In the genomic region with DNA sequence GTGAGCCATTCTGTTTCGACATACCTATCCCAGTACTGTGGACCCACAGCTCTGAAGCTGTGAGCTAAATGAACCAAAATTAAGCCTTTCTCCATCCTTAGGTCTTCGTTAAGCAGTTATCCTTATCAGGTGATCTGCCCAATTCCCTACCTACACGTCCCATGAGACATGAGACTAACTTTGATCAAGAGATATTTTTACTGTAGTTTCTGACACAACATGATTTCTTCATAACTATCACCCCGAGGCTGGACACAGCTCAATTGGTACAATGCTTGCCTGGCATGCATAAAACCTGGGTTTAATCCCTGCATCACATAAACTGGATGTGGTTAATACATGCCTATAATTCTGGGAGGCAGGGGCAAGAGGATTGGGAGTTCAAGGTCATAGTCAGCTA, we compare ENCODE assay signal across 13 mouse cellular contexts.
DNase-seq lines count a peak whose midpoint lies in the region; TF ChIP-seq lines count a peak whose summit lies in the region.
"Had no signal": no experiment of that assay in that cellular context is flagged by ENCODE, and none has a peak within 500 bp of the region (broad histone marks: within the 10 kb centered on the region; RNA-seq: fewer than 3 reads in every experiment).

No protein-coding gene starts in this region.

- no peak for TF ChIP-seq CTCF in liver, adult 2 months (IDR thresholded peaks at IDR 0.05; ENCODE audit: low read depth, low read length)

- 77% methylated on average over 4 of the region's 4 CpGs for WGBS in liver, adult 2 months

- no peak for TF ChIP-seq POLR2A in liver, adult 2 months (IDR thresholded peaks at IDR 0.05; ENCODE audit: extremely low read depth, insufficient read depth, low read length)

- H3K79me2 ChIP-seq in liver, adult 2 months (ENCODE audit: control insufficient read depth, insufficient read depth, low read length): no peaks in the 10 kb centered on the region

- H3K4me3 ChIP-seq in liver, adult 2 months (ENCODE audit: insufficient read depth, low read depth, low read length): no peak overlapping the region
- H3K4me3 ChIP-seq: embryonic facial prominence, embryonic 10.5 days; embryonic facial prominence, embryonic 12.5 days; forebrain, embryonic 10.5 days; forebrain, embryonic 12.5 days had no signal

- H3K4me1 ChIP-seq in liver, adult 2 months (ENCODE audit: control insufficient read depth, insufficient read depth, low read length): peaks cover 2% of the 10 kb centered on the region; the same call in 1 of the 2 replicates
- H3K4me1 ChIP-seq: embryonic facial prominence, embryonic 10.5 days; embryonic facial prominence, embryonic 12.5 days; forebrain, embryonic 10.5 days; forebrain, embryonic 12.5 days had no signal

- H3K27ac ChIP-seq in liver, adult 2 months (replicated peaks; ENCODE audit: insufficient read depth, low read depth, low read length): peak overlapping the region; percentile 36; the same call in 1 of the 2 replicates
- H3K27ac ChIP-seq: embryonic facial prominence, embryonic 10.5 days; embryonic facial prominence, embryonic 12.5 days; forebrain, embryonic 10.5 days; forebrain, embryonic 12.5 days had no signal

- peak; percentile 31 for DNase-seq in liver, adult 2 months (ENCODE audit: extremely low read depth, low read depth, low spot score)
- DNase-seq in liver: no peak
- peak; percentile 93 for DNase-seq in fat pad, adult 2 months (ENCODE audit: extremely low read depth, low read depth, low spot score)
- no peak for DNase-seq in gastrocnemius, postnatal 10 days
- DNase-seq in thymus, postnatal 4 days: no peak
- DNase-seq: cerebellum, adult 11-12 months; cerebellum, adult 2 months; cerebellum, adult 9-10 months; cerebellum, postnatal 25 days had no signal

- no peaks in the 10 kb centered on the region for H3K36me3 ChIP-seq in liver, adult 2 months (ENCODE audit: control insufficient read depth, insufficient read depth, low read length)
- H3K36me3 ChIP-seq: embryonic facial prominence, embryonic 10.5 days; embryonic facial prominence, embryonic 12.5 days; forebrain, embryonic 10.5 days; forebrain, embryonic 12.5 days had no signal

- no peak overlapping the region for H3K9ac ChIP-seq in liver, adult 2 months (ENCODE audit: low read depth, low read length)
- H3K9ac ChIP-seq: embryonic facial prominence, embryonic 12.5 days; forebrain, embryonic 12.5 days had no signal

- no peaks in the 10 kb centered on the region for H3K27me3 ChIP-seq in liver, adult 2 months (ENCODE audit: control insufficient read depth, insufficient read depth, low read length)
- H3K27me3 ChIP-seq: embryonic facial prominence, embryonic 12.5 days; forebrain, embryonic 12.5 days had no signal

Comparison
In these comparisons a context has a peak if more than half of its experiments do, and no peak if none do; other contexts are left out.
1. DNase-seq: peak in liver, adult 2 months (single experiment) and fat pad, adult 2 months (single experiment); none in liver (single experiment), gastrocnemius, postnatal 10 days (single experiment) and thymus, postnatal 4 days (single experiment).